Mouse (Mus musculus): ENCODE data around the gene Pgpep1. TPM values are rescaled to one million over a fixed set of nuclear protein-coding genes. Genes with fewer than 3 reads are reported as not detected.

The Pgpep1 gene
- polyA plus RNA-seq, 1 experiment from 2014 or later: 99.4 TPM

- peak overlapping the region; percentile 64 for H3K9ac ChIP-seq (replicated peaks)
- H3K9me3 ChIP-seq: no peaks in the 10 kb centered on the region
- WGBS: under 1% methylated on average over 43 of the region's 45 CpGs
- H3K4me3 ChIP-seq (replicated peaks): peak overlapping the region; percentile 77
- no peaks in the 10 kb centered on the region for H3K27me3 ChIP-seq
- H3K27ac ChIP-seq: peak overlapping the region; percentile 90
- H3K4me2 ChIP-seq (replicated peaks): peak overlapping the region; percentile 81
- peak; percentile 8 for ATAC-seq
- H3K4me1 ChIP-seq (replicated peaks): peaks cover 61% of the 10 kb centered on the region
- no peaks in the 10 kb centered on the region for H3K36me3 ChIP-seq
Measured at GRCm38 (mm10) chr8:70609849-70610795, 50.1 kb downstream of the Pgpep1 start.

GRCm38 (mm10) chr8:70609368-70609848 is 50.8 kb downstream of the Pgpep1 start:
- under 1% methylated on average over 38 of the region's 39 CpGs for WGBS
- peak overlapping the region; percentile 90 for H3K27ac ChIP-seq
- no peaks in the 10 kb centered on the region for H3K9me3 ChIP-seq
- peaks cover 69% of the 10 kb centered on the region for H3K4me1 ChIP-seq (replicated peaks)
- peak overlapping the region; percentile 64 for H3K9ac ChIP-seq (replicated peaks)
- peak overlapping the region; percentile 77 for H3K4me3 ChIP-seq (replicated peaks)
- peak overlapping the region; percentile 81 for H3K4me2 ChIP-seq (replicated peaks)
- ATAC-seq: peak; percentile 46
- H3K27me3 ChIP-seq: no peaks in the 10 kb centered on the region
- H3K36me3 ChIP-seq: peaks cover 6% of the 10 kb centered on the region; the same call in 1 of the 2 replicates

- peak; percentile 1; the same call in 1 of the 2 replicates for ATAC-seq
- H3K27me3 ChIP-seq: no peaks in the 10 kb centered on the region
- H3K4me3 ChIP-seq (replicated peaks): peak within 1 kb of the TSS; percentile 77
- H3K9me3 ChIP-seq: no peaks in the 10 kb centered on the region
- WGBS: 4% methylated on average over 26 of the region's 26 CpGs
- H3K27ac ChIP-seq: peak within 1 kb of the TSS; percentile 90
- peaks cover 6% of the 10 kb centered on the region; the same call in 1 of the 2 replicates for H3K36me3 ChIP-seq
- peak within 1 kb of the TSS; percentile 92 for H3K9ac ChIP-seq (replicated peaks)
- peak within 1 kb of the TSS; percentile 81 for H3K4me2 ChIP-seq (replicated peaks)
- peaks cover 74% of the 10 kb centered on the region for H3K4me1 ChIP-seq (replicated peaks)
Measured at GRCm38 (mm10) chr8:70608749-70609367, 51.3 kb downstream of the Pgpep1 start, which contains the start of gene Ssbp4. Gene Ssbp4 (minus strand): TSS chr8:70608872.

- Histone ChIP-seq H3K9ac (replicated peaks) (peak overlapping the region; percentile 92), H3K36me3 (peaks cover 6% of the 10 kb centered on the region; the same call in 1 of the 2 replicates), H3K4me3 (replicated peaks) (peak overlapping the region; percentile 77), H3K27me3 (no peaks in the 10 kb centered on the region), H3K4me1 (replicated peaks) (peaks cover 77% of the 10 kb centered on the region), H3K4me2 (replicated peaks) (peak overlapping the region; percentile 81), H3K27ac (peak overlapping the region; percentile 71), H3K9me3 (no peaks in the 10 kb centered on the region)
- WGBS: 2% methylated on average over 81 of the region's 84 CpGs
- ATAC-seq: peak; percentile 5
Measured at GRCm38 (mm10) chr8:70607898-70608748, 52.1 kb downstream of the Pgpep1 start.

- 32% methylated on average over 6 of the region's 6 CpGs for WGBS
- Histone ChIP-seq H3K27ac (peak overlapping the region; percentile 71; the same call in 1 of the 2 replicates), H3K27me3 (no peaks in the 10 kb centered on the region), H3K4me3 (replicated peaks) (peak overlapping the region; percentile 77), H3K4me2 (replicated peaks) (peak overlapping the region; percentile 81), H3K9me3 (no peaks in the 10 kb centered on the region), H3K9ac (replicated peaks) (peak overlapping the region; percentile 92), H3K4me1 (replicated peaks) (peaks cover 79% of the 10 kb centered on the region), H3K36me3 (peaks cover 11% of the 10 kb centered on the region)
- ATAC-seq: no peak
Measured at GRCm38 (mm10) chr8:70607603-70607897, 52.6 kb downstream of the Pgpep1 start.

GRCm38 (mm10) chr8:70606780-70607602 is 53.2 kb downstream of the Pgpep1 start:
- H3K27ac ChIP-seq: peak overlapping the region; percentile 71
- no peak for ATAC-seq

GRCm38 (mm10) chr8:70605871-70606779 is 54.1 kb downstream of the Pgpep1 start:
- Histone ChIP-seq H3K4me2 (replicated peaks) (peak overlapping the region; percentile 81), H3K4me3 (replicated peaks) (0 out of 2 replicates have a peak overlapping the region, but pooled peaks have one; percentile 77), H3K4me1 (replicated peaks) (peaks cover 86% of the 10 kb centered on the region), H3K9ac (replicated peaks) (no peak overlapping the region), H3K9me3 (no peaks in the 10 kb centered on the region), H3K27ac (0 out of 2 replicates have a peak overlapping the region, but pooled peaks have one; percentile 40), H3K27me3 (no peaks in the 10 kb centered on the region), H3K36me3 (peaks cover 18% of the 10 kb centered on the region)
- no peak for ATAC-seq
- 90% methylated on average over 9 of the region's 9 CpGs for WGBS

More at GRCm38 (mm10) chr8:70606780-70607602, 53.2 kb downstream of the Pgpep1 start:
- peak overlapping the region; percentile 77 for H3K4me3 ChIP-seq (replicated peaks)
- peaks cover 85% of the 10 kb centered on the region for H3K4me1 ChIP-seq (replicated peaks)
- H3K27me3 ChIP-seq: no peaks in the 10 kb centered on the region
- peak overlapping the region; percentile 92 for H3K9ac ChIP-seq (replicated peaks)
- no peaks in the 10 kb centered on the region for H3K9me3 ChIP-seq
- peaks cover 16% of the 10 kb centered on the region for H3K36me3 ChIP-seq
- H3K4me2 ChIP-seq (replicated peaks): peak overlapping the region; percentile 81
- WGBS: 66% methylated on average over 18 of the region's 18 CpGs

GRCm38 (mm10) chr8:70604558-70604957 is 55.6 kb downstream of the Pgpep1 start:
- H3K4me3 ChIP-seq (replicated peaks): no peak overlapping the region
- WGBS: 94% methylated on average over 7 of the region's 7 CpGs
- ATAC-seq: no peak
- no peak overlapping the region for H3K4me2 ChIP-seq (replicated peaks)
- H3K9ac ChIP-seq (replicated peaks): peak overlapping the region; percentile 42
- no peaks in the 10 kb centered on the region for H3K9me3 ChIP-seq
- H3K27ac ChIP-seq: peak overlapping the region; percentile 54; the same call in 1 of the 2 replicates
- H3K27me3 ChIP-seq: no peaks in the 10 kb centered on the region
- H3K4me1 ChIP-seq (replicated peaks): peaks cover 87% of the 10 kb centered on the region
- peaks cover 18% of the 10 kb centered on the region for H3K36me3 ChIP-seq

GRCm38 (mm10) chr8:70602139-70602811 is 57.9 kb downstream of the Pgpep1 start:
- no peak overlapping the region for H3K9ac ChIP-seq (replicated peaks)
- H3K36me3 ChIP-seq: peaks cover 18% of the 10 kb centered on the region
- peaks cover 4% of the 10 kb centered on the region; the same call in 1 of the 2 replicates for H3K27me3 ChIP-seq
- no peak overlapping the region for H3K4me2 ChIP-seq (replicated peaks)
- H3K27ac ChIP-seq: peak overlapping the region; percentile 96
- peaks cover 90% of the 10 kb centered on the region for H3K4me1 ChIP-seq (replicated peaks)
- H3K4me3 ChIP-seq (replicated peaks): no peak overlapping the region
- no peaks in the 10 kb centered on the region for H3K9me3 ChIP-seq
- no peak for ATAC-seq
- 95% methylated on average over 13 of the region's 13 CpGs for WGBS

All from midbrain, embryonic 13.5 days (tissue).